Mouse (Mus musculus) cortical plate, adult 2 months (tissue): ENCODE data around the gene Pttg1. TPM values are rescaled to one million over a fixed set of nuclear protein-coding genes. Genes with fewer than 3 reads are reported as not detected.

Source experiments
- H3K27ac ChIP-seq: fragments of 200-500 bp; 2 replicates; pipeline ENCODE4 v1.5.1; 2012; ENCODE audit warnings: low read length, control low read depth, inconsistent platforms; ENCODE audit not compliant: insufficient read depth
- H3K4me1 ChIP-seq: fragments of 200-500 bp; 2 replicates; pipeline ENCODE4 v1.6.1; 2011; ENCODE audit warnings: low read length; ENCODE audit not compliant: control insufficient read depth, insufficient read depth
- H3K4me3 ChIP-seq: fragments of 200-500 bp; 2 replicates; pipeline ENCODE4 v1.5.1; 2011; ENCODE audit warnings: mild to moderate bottlenecking, low read length, control low read depth; ENCODE audit not compliant: insufficient read depth
- CTCF ChIP-seq: fragments of 200-500 bp; IDR thresholded peaks from 2 replicates; pipeline ENCODE4 v1.5.1; 2011; ENCODE audit warnings: mild to moderate bottlenecking, control low read depth, low read length; ENCODE audit not compliant: insufficient read depth; ENCODE audit errors: extremely low read depth
- POLR2A ChIP-seq: fragments of 200-500 bp; IDR thresholded peaks from 2 replicates; pipeline ENCODE4 v1.6.1; 2011; ENCODE audit warnings: mild to moderate bottlenecking, low read length, control low read depth; ENCODE audit not compliant: insufficient read depth; ENCODE audit errors: extremely low read depth
- polyA plus RNA-seq: library from polyadenylated mRNA; depleted of rRNA; stranded (reverse); fragments of >200 nt; gene quantifications from 2 replicates; pipeline ENCODE4 v1.2.3, GENCODE M21; 2012

Pttg1 gene
- polyA plus RNA-seq, 1 experiment: 109 TPM

GRCm38 (mm10) chr11:43411413-43411812 is 14.6 kb downstream of the Pttg1 start:
- TF ChIP-seq CTCF (peak; percentile 72), POLR2A (no peak)
- Histone ChIP-seq H3K27ac (no peak overlapping the region), H3K4me3 (no peak overlapping the region), H3K4me1 (no peaks in the 10 kb centered on the region)

GRCm38 (mm10) chr11:43410291-43410690 is 15.8 kb downstream of the Pttg1 start:
- H3K27ac ChIP-seq: no peak overlapping the region
- H3K4me1 ChIP-seq: no peaks in the 10 kb centered on the region
- no peak overlapping the region for H3K4me3 ChIP-seq
- TF ChIP-seq CTCF: no peak
- no peak for TF ChIP-seq POLR2A

GRCm38 (mm10) chr11:43408888-43409287 is 17.2 kb downstream of the Pttg1 start:
- TF ChIP-seq POLR2A (no peak), CTCF (no peak)
- no peak overlapping the region for H3K4me3 ChIP-seq
- no peaks in the 10 kb centered on the region for H3K4me1 ChIP-seq
- no peak overlapping the region for H3K27ac ChIP-seq

GRCm38 (mm10) chr11:43404150-43404807 is 21.8 kb downstream of the Pttg1 start:
- H3K4me1 ChIP-seq: no peaks in the 10 kb centered on the region
- TF ChIP-seq POLR2A: no peak
- TF ChIP-seq CTCF: no peak
- H3K27ac ChIP-seq: no peak overlapping the region
- H3K4me3 ChIP-seq: no peak overlapping the region

DNA sequence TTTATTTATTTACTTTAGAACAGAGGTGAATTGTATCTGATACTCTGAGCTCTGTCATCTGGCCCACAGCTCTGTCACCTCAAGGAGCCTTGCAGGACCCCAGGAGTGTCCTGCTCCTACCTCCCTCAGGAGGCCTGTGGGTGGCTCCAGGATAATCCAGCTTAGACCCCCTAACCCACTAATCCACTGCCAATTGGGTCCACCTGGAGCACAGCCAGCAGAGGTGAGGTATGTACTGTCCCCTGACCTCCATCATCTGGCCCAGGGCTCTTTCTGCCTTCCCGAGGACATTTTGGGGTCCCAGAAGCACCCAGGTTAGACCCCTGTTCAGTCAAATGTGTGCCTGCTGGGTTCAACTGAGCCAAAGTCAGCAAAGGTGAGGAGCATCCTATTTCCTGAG is 25.9 kb downstream of the Pttg1 start:
- Histone ChIP-seq H3K27ac (no peak overlapping the region), H3K4me3 (no peak overlapping the region), H3K4me1 (no peaks in the 10 kb centered on the region)
- TF ChIP-seq CTCF: no peak
- TF ChIP-seq POLR2A: no peak

DNA sequence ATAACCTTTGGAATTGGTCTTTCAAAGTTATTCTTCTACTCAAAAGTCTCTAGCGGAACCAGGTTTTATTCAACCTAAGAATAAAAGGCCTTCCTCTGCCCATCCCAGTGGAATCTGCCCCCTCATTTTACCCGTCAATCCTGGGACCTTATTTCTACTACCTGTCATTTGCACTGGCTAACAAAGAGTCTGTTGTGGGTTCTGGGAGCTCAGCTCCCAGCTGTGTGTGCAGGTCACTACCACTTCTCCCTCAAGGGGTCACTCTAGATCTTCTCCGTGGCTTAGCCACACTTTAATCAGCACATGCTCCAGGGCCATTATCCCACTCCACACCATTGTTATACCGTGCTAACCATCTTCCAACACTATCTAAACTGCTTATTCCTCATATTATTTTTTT is 26.8 kb downstream of the Pttg1 start:
- TF ChIP-seq CTCF (peak; percentile 16; the same call in 1 of the 2 replicates), POLR2A (no peak)
- no peaks in the 10 kb centered on the region for H3K4me1 ChIP-seq
- H3K4me3 ChIP-seq: no peak overlapping the region
- H3K27ac ChIP-seq: no peak overlapping the region

GRCm38 (mm10) chr11:43396672-43397071 is 29.4 kb downstream of the Pttg1 start:
- H3K4me3 ChIP-seq: no peak overlapping the region

DNA sequence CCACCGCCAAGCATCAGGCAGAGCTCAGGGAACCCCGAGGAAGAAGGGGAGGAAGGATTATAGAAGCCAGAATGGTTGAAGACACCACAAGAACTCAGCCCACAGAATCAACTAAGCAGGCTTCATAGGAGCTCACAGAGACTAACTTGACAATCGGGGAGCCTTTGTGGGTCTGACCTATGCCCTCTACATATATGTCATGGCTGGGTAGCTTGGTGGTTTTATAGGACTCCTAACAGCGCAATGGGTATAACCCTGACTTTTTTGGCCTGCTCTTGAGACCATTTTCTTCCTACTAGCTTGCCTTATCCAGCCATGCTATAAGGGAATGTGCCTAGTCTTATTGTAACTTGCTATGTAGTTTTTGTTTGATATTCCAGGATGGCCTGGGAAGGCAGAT is 29.8 kb downstream of the Pttg1 start:
- no peak overlapping the region for H3K4me3 ChIP-seq
- no peaks in the 10 kb centered on the region for H3K4me1 ChIP-seq
- TF ChIP-seq POLR2A: no peak
- TF ChIP-seq CTCF: no peak
- no peak overlapping the region for H3K27ac ChIP-seq

More at GRCm38 (mm10) chr11:43396672-43397071, 29.4 kb downstream of the Pttg1 start:
- TF ChIP-seq CTCF (no peak), POLR2A (no peak)
- Histone ChIP-seq H3K4me1 (no peaks in the 10 kb centered on the region), H3K27ac (no peak overlapping the region)

DNA sequence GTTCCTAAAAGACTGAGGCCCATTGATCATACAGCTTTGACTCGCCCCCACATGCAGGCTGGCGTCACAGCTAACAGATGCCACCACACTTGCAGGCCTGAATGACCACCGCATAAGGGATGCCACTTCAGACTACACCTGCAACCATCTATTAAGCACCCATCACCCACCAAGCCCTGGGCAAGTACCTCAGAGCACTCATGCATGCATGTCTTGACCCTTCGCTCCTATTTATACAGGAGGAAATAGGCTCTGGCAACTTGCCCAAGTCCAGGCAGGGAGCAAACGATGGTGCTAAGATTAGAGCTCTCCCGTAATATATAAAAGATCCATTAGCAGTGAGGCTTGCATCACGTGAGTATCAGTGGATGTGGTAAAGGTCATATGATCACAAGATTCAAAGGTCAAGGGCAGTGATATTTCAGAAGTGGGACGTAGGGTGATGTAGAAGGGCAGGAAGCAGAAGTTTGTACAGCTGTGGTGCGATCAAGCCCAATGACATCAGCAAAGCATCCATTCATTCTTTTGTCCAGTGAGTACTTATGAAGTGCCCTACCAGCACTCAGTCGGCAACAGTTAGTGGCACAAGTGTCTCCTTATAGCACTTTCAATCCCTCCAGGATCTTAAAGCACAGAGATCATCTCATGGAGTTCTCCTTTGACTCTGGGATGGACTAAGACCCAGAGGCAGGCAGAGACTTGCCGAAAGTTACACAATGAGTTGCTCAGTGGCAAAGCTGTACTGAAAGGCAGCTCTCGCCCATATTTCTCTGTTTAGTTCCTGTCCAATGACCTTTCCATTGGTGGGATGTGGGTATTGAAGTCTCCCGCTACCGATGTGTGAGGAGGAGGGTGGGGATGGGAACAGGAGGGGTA is 30.7 kb downstream of the Pttg1 start:
- Histone ChIP-seq H3K4me1 (no peaks in the 10 kb centered on the region), H3K27ac (no peak overlapping the region), H3K4me3 (no peak overlapping the region)
- TF ChIP-seq POLR2A: no peak
- no peak for TF ChIP-seq CTCF

DNA sequence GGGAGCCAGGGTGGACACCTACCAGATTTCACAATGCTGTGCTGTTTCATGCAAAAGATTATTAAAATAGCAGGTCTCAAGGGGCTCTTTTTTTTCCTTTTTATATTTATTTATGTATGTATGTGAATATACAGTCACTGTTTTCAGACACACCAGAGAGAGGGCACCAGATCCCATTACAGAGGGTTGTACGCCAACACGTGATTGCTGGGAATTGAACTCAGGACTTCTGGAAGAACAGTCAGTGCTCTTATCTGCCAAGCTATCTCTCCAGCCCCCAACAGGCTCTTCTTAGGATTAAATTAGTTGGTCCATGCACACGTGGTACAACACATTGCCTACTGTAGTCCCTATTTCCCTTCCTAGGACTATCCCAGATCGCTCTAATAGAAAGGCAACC is 32.7 kb downstream of the Pttg1 start:
- TF ChIP-seq CTCF: no peak
- no peak for TF ChIP-seq POLR2A
- H3K27ac ChIP-seq: no peak overlapping the region
- H3K4me3 ChIP-seq: no peak overlapping the region
- H3K4me1 ChIP-seq: no peaks in the 10 kb centered on the region
